Mouse (Mus musculus): ENCODE data around the gene Pus7.
"Not testable (repeated sequence)": the region's sequence is repeated elsewhere in the genome, so short reads cannot be mapped to it uniquely, and the experiment has no call there.

Pus7 gene

DNA sequence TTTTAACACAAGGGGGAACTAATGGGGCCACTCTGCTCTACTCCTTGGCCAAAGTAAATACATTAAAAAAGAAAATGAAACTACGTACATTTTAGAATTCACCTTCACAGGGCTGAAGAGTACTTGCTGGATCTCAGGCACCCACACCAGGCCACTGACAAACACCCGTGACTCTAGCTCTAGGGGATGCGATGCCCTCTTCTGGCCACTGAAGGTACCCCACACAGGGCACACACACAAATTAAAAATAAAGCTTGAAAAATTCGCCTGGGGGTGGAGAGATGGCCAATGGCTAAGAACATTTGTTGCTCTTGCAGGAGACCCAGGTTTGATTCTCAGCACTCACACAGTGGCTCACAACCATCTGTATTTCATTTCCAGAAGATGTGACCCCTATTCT, 27.1 kb downstream of the Pus7 start:
- no peak for DNase-seq (ENCODE audit: low read depth, low spot score)

DNA sequence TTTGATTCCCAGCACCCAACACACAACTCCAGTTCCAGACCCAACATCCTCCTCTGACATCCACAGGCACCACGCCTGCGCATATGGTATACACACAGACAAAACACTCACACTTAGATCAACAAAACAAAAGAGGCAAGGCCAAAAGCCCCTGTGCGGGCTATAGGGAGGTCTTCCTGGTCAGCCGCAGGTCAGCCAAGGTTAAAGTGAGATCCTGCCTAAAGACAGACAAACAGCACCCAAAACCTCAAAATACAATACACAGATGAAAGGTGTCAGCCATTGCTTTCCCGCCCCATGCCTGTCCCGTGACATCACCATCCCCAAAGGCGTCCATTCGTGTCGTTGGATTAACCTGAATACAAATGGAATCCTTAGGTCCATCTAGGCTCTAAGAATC, 27.9 kb downstream of the Pus7 start:
- DNase-seq (ENCODE audit: low read depth, low spot score), result no peak

GRCm38 (mm10) chr5:23749882-23750281, 33.6 kb downstream of the Pus7 start:
- no peak for DNase-seq (ENCODE audit: low read depth, low spot score)

- no peak for DNase-seq (ENCODE audit: low read depth, low spot score)
Measured at GRCm38 (mm10) chr5:23743261-23743660, 40.2 kb downstream of the Pus7 start.

DNA sequence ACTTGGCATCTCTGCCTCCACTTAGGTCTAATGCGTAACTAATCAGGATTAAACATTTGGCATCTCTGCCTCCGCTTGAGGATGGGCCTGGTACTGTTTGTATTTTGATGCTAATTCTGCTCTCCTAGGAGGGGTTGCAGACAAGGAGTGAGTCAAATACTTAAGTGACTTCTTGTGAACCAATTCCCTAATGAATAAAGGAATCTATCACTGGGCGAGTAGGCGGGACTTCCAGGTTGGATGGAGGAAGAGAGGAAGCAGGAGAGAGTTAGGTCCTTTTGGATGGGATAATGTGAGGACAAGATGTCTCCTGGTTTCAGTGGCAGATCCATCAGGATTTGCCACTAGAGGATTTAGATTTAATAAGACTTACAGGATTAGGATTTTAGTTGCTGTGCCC, 46.4 kb downstream of the Pus7 start:
- DNase-seq (ENCODE audit: low read depth, low spot score), result no peak

DNA sequence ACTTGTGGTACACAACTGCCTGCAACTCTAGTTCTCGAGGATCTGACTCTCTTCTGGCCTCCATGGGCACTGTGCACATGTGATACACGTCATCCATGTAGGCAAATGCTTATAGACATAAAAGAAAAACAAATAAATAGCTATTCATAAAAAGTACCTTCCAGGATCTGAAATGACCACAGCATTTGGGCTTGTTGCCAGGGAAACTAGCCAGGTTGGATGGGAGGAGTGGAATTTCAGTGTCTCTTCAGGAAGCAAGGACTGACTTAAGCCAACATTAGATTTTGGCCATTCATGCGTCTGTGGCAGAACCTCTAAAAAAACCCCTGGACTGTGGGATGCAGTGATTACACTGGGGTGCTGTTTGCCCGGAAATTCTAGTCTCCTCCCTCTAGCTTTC, 47.1 kb downstream of the Pus7 start:
- no peak for DNase-seq (ENCODE audit: low read depth, low spot score)

GRCm38 (mm10) chr5:23721956-23722355, 61.6 kb downstream of the Pus7 start:
- DNase-seq (ENCODE audit: low read depth, low spot score), result peak; percentile 0

GRCm38 (mm10) chr5:23718881-23719328, 64.6 kb downstream of the Pus7 start:
- peak; percentile 27 for DNase-seq (ENCODE audit: low read depth, low spot score)

GRCm38 (mm10) chr5:23718182-23718534, 65.4 kb downstream of the Pus7 start:
- DNase-seq (ENCODE audit: low read depth, low spot score), result no peak

GRCm38 (mm10) chr5:23717469-23718181, 65.9 kb downstream of the Pus7 start:
- peak; percentile 14 for DNase-seq (ENCODE audit: low read depth, low spot score)

- DNase-seq (ENCODE audit: low read depth, low spot score), result peak; percentile 56
Measured at GRCm38 (mm10) chr5:23713401-23714335, 69.8 kb downstream of the Pus7 start.

DNA sequence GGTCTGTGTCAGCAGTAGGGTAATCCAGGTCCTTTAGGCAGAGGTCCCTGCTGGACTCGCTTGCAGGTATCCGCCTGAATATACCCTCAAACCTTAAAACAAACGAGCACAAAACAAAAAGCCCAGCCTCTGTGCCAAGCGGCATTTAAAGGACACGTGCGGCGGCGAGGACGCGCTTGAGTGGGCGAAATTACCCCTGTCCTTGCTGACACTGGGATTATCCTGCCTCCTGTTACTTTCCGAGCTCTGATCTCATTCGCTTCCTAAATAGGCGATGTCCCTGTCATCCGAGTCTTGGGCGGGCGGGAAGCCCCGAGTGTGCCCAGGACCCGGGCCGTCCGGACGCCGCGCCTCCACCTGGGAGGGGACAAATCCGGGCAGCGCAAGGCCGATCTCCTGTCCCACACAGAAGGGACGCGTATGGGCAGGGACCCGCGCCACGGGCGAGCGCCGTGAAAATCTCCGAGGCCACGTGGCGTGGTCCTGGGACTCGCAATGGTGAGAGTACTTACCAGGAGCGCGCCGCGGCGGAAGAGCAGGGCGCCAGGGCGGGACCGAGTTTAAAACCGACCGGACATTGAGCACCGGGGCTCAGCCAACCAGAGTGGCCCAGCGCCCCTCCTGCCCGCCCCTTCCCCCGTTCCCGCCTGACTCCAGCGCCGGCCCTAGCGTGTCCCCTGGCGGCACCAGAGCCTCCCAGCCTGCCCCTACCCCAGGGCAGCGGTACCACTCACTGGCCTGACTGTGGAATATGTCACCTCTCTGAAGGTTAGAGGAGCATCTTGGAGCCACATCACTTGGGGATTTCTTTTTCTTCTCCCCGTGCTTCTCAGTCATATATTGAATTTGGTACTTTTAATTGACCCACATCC, 71.1 kb downstream of the Pus7 start:
- peak; percentile 76 for DNase-seq (ENCODE audit: low read depth, low spot score)

DNA sequence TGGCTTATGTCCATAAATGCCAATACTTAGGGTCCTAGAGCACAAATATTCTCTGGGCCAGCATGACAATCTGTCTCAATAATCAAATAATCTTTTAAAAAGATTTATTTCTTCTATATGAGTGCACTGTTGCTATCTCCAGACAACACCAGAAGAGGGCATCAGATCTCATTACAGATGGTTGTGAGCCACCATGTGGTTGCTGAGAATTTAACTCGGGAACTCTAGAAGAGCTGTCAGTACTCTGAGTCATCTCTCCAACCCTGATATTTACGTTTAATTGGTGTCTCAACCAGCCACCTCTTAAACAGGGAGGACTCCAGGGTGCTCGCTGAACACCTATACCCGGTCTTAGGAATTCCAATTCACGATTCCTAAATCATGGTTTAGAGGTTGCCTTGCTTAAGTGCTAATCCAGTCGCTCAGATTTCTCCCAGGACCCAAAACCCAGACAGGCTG, 71.8 kb downstream of the Pus7 start:
- peak; percentile 62 for DNase-seq (ENCODE audit: low read depth, low spot score)

DNA sequence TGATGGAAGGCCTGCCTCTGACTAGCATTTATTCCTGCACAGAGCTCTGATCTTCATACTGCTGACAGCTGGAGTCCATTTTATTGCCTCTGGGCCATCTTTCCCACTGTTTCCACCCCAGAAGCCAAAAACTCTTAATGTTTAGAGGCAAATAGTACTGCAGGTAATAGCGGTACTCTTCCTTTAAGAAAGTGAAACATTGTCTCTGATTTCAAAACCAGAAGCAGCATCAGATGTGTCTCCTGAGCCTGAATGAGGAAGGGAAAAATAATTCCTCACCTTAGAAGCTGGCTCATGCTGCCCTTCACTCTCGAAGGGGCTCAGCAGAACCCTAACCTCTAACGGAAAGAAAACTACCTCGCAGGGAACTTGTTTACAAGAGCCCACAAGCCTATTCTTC, 72.3 kb downstream of the Pus7 start:
- DNase-seq (ENCODE audit: low read depth, low spot score), result no peak

- DNase-seq (ENCODE audit: low read depth, low spot score), result peak; percentile 21
Measured at GRCm38 (mm10) chr5:23709661-23710060, 73.8 kb downstream of the Pus7 start.

GRCm38 (mm10) chr5:23706601-23707597, 76.6 kb downstream of the Pus7 start:
- DNase-seq (ENCODE audit: low read depth, low spot score), result not testable (repeated sequence)

DNA sequence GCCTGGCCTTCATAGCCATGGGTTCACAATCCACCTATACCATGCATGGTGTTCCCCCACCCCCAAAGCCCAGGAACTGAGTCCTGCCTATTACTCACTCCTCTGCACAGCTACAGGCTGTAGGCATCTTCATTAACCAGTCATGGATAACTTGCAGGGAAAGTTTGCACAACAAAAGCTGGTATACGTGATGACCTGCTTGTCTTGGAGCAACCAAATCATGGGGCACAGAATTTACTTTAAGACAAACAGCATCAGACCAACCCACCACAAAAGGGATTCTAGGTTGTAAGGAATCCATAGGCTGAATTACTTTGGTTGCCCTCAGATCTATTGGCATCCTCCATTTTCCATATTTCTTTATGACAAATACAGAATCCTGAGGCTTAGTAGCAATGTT, 86.1 kb downstream of the Pus7 start:
- no peak for DNase-seq (ENCODE audit: low read depth, low spot score)
